Mouse (Mus musculus) E14TG2a.4 (cell line): Measurements from ENCODE around the gene Syt1.

ENCODE experiments used
- CTCF ChIP-seq: conservative IDR thresholded peaks from 2 replicates; pipeline ENCODE4 v1.5.1; 2014; ENCODE audit warnings: low read length
- NANOG ChIP-seq: IDR thresholded peaks from 2 replicates; pipeline ENCODE4 v1.6.1; 2014; ENCODE audit warnings: borderline replicate concordance, low read length, mixed read lengths
- POU5F1 ChIP-seq: IDR thresholded peaks from 2 replicates; pipeline ENCODE4 v1.6.1; 2014; ENCODE audit warnings: low read length, borderline replicate concordance

DNA sequence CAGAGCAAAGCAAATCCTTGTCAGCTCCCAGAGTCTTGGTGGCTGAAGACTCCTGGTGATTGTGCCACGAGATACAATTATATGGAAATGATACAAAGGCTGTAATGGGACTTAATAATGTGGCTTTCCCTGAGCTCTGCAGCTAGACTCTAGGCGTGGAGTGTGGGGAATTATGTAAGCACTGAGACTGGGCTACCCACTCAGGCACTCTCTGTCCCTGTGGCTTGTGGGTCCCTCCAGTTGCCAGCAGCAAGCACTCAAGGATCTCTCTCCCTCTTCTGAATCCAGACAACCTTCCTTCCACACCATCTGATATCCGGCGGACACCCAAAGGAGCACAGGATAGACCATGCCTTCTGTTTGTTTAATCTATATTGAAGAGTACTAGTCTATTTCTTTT lies 503.9 kb downstream of the Syt1 start:
- no peak for TF ChIP-seq CTCF
- no peak for TF ChIP-seq POU5F1
- no peak for TF ChIP-seq NANOG
